Mouse (Mus musculus) gastrocnemius, postnatal 4 days (tissue): ENCODE data around the gene Fez2. TPM values are rescaled to one million over a fixed set of nuclear protein-coding genes. Genes with fewer than 3 reads are reported as not detected.

Experiments used
- DNase-seq, 2 experiments: peaks; one replicate each; pipeline ENCODE4 v3.0.0; 2021 to 2022; ENCODE audit warnings: low spot score in 2 of 2, mixed read lengths in 2 of 2
- total RNA-seq, 2 experiments: library from RNA; stranded (reverse); gene quantifications; 2 replicates each; pipeline ENCODE4 v1.2.3; 2021

The Fez2 gene
- total RNA-seq, 2 experiments from 2014 or later = 52.9 to 56.6 TPM

DNA sequence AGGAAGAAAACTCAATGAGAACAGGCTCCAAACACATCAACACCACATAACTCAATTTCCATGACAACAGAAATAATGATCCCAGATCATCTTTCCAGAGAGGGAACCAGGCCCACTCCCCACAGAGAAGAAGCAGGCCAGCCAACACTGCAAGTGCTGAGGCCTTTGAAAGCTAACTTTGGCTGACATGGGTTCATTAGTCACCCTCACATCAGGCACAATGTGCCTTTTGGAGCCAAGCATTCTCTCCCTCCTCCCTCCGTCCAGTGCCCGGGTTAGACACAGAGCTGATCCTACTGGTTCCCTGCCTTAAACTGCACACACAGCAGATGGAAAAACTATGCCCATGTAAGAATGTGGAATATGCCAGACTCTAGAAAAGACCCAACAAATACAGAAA, 8.1 kb downstream of the Fez2 start:
- DNase-seq = no peak

DNA sequence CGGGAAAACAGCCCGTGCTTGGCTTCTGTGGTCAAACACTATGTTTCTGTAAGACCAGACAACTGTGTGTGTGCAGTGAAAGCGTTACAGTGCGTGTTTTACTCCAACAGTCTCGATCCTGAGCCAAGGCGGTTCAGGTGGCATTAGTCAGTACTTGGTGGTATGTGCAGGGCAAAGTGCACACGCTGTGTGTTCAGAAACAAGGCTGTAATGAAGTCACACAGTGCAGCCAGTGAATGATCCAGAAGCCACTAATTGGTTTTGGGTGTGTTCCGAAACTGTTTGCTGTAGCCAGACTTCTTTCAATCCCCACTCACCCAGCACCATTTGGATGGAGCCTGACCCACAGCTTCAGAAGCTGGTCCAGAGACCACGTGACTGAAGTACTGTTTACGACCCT, 9.6 kb downstream of the Fez2 start:
- no peak for DNase-seq

DNA sequence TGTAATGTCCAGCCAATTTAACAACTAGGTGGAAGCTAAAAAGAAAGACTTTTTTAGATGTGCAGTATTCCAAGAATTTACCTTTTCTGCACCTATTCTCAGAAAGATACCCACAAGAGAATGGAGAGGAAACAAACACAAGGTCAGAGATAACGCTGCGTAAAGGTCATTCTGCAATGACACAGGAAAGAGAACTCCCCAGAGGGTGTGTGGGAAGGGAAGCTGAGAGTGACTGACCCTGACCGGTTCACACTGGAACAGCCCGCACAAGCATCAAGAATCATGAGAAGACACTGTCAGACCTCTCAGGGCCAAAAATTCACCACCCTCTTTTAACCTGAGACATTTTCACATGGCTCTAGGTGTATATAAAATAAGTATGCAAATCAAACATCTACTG, 10.4 kb downstream of the Fez2 start:
- no peak for DNase-seq

DNA sequence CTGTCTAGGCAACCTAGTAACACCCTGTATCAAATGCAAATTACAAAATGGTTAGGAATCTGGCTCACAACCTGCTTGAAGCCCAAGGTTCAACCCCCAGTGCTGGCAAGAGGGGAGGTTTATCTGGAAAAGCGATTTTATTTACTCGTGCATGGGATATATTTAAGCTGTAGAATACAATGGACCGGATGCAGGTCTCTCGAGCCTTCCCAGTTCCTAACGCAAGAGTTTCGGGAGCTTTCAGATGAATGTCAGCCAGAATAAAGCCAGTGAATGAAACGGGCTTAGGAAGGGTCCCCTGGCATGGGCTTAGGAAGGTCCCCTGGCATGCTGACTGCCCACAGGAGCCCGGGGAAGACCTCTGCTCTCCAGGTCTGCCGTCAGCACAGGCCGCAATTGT, 11.1 kb downstream of the Fez2 start:
- DNase-seq = no peak

DNA sequence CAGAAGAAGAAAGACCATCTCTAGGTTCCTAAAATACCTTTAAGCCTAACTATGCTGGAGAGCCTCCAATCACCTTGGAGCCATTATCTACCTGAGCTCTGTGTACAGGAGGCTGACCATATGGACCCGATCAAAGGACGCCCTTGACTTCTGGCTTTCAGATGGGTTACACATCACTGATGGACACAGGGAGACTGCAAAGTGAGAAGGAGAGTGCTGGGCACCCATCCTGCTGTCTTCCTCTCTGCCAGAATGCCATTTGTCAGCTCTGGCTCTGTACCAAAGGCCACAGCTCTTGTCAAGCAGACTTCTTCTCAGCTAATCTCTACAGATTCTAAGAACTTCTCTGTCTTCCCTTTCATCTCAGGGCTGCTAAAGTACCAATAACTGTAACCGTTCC, 12.6 kb downstream of the Fez2 start:
- no peak for DNase-seq

DNA sequence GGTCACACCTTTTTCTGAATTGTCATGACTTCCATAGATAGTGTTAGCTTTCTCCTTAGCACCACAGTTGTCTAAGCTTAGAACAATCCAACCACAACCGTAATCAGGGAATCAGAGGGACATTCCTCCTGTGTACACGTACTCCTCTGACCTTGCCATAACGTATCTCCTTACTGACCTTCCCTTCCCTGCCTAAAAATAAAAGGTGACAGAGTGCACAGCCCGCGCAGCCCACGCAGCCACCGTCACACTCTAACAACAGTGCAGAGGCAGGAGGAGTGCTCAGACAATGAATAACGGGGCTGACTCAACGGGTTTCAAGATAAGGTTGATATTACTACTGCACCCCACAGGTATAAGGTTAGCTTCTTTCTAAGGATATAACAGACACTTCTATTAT, 14.1 kb downstream of the Fez2 start:
- no peak for DNase-seq

DNA sequence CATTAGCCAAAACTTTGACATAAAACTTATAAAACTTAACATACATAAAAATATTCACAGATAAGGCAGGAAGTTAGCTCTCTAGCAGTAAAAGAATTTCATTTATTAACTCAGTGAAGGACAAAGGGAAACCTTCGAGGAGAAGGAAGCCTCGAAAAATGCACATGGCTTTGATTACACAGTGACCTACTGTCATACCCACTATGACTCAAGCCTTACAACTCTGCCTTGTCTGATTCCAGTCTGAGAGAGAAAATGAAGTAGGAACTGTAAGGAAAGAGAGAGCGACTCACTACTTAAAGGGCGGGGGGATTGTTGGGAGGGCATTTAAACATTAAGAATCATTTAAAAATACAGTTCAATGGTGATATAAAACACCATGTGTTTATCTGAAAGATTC, 14.7 kb downstream of the Fez2 start:
- no peak for DNase-seq

DNA sequence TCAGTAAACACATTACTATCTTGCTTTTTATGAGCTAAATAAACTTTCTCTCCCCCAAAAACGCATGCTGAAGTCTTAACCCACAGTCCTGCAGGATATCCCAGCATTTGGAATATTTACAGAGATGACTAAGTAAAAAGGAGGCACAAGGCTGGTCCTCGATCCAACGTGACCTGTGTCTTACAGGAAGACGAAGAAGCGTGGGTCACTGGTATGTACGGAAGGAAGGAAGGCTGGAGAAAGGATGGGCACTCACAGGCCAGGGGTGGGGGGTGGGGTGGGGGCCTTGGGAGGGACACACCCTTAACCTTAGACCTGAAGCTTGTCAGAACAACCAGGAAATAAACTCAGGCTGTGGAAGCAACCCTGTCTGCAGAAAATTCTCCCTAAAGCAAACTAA, 15.8 kb downstream of the Fez2 start:
- no peak for DNase-seq

DNA sequence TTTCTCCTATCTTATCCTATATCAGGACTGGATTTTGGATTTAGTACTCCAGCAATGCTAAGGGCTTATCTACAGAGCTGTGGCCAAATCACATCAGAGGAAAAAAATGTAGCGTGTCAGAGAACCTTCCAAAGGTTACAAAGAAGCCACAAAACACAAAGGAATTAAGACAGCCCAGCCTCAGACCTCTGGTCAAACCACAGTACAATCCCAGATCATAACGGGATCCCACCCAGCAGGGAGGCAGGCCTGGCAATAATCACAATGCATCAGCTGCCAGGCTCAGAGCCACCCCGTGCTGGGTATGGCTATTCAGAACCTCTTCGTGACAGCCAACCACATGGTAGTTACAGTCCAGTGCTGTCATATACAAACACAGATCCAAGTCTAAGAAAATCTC, 16.2 kb downstream of the Fez2 start:
- no peak for DNase-seq

DNA sequence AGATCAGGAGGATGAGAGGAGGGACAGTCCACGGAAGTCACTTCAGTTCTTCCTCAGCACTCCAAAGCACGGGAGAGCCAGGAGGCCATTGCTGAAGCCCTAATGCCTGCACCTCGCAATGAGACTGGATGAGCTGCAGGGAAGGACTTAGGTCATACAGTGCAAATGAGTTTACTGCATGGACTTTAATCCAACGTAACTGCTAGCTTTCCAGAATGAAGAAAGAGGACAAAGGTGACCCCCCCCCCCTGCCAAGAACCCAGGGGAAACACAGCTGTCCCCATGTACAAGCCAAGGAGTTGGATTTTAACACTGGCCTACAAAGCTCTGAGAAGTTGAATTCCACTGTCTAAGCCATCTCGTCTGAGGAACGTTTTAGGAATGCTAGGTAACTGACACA, 16.6 kb downstream of the Fez2 start:
- DNase-seq = no peak

DNA sequence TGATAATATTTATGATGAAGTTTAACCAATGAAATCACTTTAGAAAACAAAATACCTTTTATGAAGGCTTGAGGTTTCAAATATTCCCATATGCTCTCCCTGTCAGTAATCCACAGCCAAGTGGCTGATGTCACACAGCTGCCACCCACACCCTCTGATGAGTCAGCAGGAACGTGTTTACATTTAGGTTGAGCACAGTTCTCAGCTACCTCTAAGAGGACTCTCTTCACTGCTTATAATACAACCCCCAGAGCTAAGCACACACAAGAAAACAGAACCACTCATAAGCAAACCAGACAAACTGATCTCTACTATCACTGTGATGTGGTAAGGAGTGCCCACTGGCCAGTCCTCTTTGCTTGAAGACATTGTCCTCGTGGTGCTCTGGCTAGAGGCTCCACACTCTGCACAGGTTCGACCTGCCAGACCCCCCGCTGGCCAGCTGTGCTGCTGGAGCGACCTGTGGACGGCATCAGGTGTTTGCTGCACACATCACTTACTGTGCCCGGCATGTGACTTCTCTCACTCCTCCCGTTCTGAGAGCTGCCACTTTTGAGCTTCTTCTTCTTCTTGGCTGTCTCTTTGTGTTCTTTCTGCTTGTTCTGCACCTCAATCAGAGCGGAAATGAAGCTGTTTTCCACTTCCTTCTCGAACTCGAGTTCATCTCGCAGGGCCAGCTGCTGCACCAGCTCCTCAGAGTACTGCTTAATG, 17.7 kb downstream of the Fez2 start:
- DNase-seq = no peak

DNA sequence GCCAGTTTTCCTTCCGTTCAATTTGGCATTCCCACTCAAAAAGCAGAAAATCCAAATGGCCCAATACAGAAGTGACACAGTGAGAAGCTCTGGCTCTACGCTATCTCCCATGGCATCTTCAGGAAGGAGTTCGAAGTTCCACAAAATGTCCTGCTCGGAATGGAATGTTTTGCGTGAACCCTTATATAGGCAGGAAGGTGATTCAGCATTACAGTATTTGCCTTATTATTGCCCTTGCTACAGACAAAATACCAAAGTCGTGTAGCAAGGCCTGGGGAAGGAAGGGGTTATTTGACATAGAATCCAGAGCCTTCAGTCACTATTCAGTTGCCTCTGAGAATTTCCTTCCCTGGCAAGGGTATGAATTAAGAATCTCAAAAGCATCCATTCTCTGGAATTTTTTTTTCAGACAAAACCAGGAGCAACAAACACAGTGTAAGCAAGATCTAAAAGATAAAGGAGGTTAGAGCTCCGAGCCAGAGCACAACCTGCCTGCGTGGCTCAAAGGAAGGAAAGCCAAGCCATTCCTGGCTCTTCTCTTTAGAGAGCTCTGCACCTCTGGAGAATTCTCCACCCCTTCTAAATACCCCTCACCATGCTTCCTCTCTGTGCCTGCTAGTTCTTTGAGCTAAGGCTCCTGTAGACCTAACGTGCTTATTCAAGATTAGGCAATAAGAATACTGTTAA, 25.4 kb downstream of the Fez2 start:
- DNase-seq = no peak

DNA sequence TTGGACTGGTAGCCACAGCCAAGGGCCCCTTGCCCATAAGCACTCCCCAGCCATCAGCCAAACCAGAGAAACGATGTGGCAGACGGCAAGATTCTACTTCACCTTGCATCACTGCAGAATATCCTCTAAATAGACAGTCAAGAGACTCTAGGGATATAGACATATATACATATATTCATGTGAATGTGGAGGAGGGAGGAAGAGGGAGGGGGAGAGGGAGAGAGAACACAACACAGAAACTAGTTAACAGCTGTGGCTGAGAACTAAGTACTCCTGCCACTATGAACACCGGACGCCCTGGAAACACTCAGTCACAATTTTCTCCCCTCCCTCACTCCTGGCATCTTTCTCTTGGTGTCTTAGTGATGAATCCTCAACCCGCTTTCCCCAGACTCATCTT, 28.4 kb downstream of the Fez2 start:
- DNase-seq = no peak

DNA sequence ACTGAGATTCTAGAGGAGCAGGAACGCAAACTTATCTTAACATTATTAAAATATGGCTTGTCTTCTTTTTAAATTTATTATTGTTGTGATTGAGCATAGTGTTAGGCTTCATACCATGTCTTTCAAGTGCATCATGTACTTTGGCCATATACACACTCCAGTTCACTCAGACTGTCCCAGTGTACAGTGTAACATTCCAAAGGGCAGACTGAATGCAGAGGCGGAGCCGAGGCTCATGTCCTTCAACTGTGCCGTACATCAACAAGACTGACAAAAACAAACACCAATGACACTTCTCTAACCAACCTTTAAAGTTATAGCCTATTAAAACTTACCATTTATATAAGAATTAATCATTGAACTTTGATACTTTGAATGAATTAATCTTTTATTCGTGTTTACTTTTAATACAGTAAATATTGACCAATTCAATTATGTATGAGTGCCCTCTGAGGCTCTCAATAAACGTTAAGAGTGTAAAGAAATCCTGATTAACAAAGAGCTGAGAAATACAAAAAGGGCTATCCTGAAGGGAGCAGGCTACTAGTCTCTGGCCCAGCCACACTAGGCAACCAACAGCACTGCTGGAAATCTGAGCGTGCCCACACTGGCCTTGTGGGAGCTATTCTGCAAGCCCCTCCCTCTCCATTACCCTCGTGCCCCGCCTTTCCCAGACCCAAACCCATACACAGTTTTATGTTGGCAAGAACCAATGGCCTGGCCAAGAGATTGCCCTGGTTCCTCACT, 29.7 kb downstream of the Fez2 start:
- no peak for DNase-seq

DNA sequence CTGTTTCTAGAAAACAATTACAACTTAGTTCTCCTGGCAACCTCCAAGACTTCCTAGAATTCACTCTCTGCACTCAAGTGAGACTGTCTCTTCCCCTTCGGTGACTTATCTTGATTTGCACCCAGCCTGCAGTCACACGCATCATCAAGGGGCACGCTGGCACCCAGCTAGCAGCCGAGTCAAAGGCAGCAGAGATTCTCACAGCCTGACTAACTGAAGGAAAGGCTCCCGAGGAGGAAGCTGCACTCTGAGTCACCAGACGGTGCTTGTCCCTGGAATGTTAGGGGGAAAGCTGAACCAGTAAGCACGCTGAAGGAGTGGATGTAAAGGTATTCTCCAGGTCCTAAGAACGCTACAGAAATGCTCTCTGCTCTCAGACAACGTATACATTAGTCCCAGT, 30.3 kb downstream of the Fez2 start:
- no peak for DNase-seq

DNA sequence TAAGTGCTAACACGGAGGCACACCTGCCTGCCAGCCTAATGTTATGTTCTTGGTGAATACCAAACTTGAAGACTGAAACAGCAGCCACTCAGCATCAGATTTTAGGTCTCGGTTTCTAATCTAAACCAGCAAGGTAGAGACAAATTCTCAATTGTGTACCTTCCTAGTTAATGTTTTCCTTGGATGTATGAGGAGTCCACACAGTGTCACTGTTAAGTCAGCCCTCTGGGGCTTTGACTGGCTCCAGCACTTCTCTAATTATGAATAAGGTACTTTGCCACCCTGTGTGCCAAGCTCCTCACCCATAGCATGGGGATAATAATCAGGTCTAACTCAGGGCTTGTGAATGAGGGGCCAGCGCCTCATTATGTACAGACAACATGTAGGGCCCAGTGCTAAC, 35.6 kb downstream of the Fez2 start:
- no peak for DNase-seq

DNA sequence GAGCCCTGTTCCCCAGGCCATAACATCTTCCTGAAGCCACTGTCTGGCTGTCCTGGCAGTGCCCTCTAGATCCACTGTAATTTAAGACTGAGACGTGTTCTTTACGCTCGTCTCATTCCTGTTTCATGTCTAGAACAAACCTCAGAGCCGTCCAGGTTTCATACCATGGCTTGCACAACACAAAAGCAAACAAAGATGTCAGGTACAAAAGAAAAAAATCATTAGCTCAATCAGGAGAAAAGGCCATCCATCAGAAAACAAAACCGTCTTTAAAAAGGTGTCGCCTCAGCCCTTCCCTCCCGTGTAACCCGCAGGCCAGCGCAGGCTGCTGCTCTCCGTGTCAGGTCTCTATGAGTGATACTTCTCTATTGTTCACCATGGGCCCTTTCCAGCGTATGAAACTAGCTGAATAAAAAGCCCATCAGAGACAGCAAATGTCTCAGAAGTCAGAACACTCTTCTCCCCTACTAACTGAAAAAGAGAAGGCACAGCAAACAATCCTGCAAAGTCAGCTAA, 38.2 kb downstream of the Fez2 start:
- DNase-seq = no peak

DNA sequence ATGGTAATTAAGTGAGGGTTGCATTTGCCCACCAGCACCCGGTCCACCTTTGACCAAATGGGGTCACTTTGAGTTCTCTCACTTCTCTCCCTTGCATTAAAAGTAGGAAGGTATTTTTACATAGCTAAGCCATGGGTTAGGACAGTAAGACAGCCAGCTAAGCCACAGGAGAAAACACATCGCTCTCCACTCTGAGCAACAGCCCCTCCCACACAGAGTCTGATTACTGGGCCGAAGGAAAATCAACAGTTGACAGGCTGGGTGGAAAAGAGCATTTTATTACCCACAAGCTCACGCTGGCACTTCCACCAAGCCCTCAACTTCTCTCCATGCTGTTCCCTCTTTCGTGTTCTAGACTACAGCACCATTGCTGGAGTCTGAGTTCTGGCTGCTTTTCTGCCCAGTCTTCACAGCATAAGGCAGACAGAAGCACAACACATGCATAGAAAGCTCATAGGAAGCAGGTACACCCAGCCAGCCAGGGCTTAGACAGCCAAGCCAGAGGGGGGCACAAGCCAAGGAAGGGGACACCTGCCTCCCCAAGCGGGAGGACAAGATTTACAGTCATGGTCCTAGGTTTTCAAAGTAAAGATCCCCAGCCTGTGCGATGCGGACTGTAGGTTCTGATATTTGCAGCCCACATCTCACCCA, 38.7 kb downstream of the Fez2 start:
- DNase-seq = no peak

DNA sequence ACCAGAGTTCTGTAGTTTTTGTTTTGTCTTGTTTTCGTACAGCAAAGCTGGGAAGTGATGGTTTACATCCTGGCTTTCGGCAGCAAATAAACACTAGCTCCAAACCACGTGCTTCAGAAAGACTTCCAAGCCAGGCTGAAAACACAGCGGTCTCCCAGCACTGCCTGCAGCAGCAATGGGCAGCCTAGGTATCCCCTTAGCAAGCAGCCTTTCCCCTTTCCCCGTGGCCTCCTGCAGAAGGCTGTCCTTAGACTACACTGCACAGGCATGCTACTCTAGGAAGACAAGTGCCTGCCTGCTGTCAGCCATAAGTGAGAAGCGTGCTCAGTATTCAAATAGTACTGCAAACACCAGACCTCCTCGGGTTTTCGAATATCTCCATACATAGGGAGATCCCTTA, 41.4 kb downstream of the Fez2 start:
- DNase-seq = no peak

DNA sequence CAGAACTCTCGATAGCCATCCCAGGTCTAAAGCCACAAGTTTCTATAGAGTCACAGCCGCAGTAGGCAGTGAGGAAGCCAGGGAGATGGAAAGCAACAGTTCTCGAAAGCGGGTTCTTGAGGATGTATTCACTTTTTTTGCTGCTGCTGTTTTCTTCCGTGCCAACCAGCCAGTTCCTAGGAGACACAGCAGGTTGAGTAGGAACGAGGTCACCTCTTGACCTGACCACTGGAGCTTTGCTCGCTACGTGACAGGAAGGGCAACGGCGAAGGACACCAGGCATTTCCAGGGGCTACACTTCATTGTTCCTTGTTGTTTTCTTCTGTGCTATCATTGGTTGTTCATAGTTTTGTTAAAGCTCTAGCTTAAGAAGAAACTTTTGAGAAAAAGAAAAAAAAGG, 43.2 kb downstream of the Fez2 start:
- DNase-seq = no peak

DNA sequence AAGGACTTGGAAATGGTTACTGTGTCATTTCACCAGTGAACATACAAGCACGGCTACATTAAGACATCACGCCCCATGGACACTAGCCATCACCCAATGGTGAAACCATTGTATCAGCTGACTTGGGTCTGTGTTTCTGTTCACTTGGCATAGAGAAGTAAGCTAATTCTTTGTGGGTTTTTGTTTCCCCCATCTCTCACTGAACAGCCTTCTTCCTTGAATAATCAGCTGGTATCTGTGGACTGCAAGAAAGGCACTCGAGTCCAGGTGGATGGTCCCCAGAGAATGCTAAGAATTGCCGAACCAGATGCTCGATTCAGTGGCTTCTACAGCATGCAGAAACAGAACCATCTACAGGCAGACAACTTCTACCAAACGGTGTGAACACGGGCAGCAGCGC, 44.1 kb downstream of the Fez2 start:
- DNase-seq = no peak

DNA sequence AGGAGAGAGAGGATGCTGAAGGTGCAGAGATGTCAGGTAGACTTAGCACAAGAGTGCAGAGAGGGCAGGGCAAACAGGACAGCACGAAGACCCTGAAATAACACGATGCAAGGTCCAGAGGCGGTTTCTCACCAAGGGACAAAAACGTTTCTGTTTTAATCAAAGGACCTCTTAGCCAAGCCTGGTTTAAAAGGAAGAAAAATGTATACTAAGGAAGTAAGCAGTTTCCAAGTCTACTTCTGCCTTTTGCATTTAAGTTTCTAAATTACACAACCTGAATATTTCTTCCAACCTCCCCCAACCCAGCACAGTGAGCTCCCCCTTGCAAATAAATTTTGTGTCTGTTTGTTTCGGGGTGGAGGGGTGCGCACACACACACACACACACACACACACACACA, 44.8 kb downstream of the Fez2 start:
- no peak for DNase-seq
